Mouse (Mus musculus) heart, postnatal 36 days (tissue): ENCODE results near the gene Pabpn1l. TPM values are rescaled to one million over a fixed set of nuclear protein-coding genes. Genes with fewer than 3 reads are reported as not detected.
A peak's percentile ranks its signal among the peaks of the same experiment; 100 is the strongest.
"Not testable (repeated sequence)": the region's sequence is repeated elsewhere in the genome, so short reads cannot be mapped to it uniquely, and the experiment has no call there.

Experiments
- DNase-seq, 2 experiments: peaks; one replicate each; pipeline ENCODE4 v3.0.0; 2021 to 2022
- intact Hi-C: fragments of 180-260 bp; cut with DNase I; formaldehyde crosslinking; loops from one replicate; pipeline ENCODE4 v1.15.1; 2025
- microRNA-seq, 2 experiments: library from miRNA; unstranded; fragments of <30 nt; microRNA quantifications; one replicate each; pipeline ENCODE4 v1.2.0; 2021; ENCODE audit warnings: borderline number of aligned reads in 2 of 2
- total RNA-seq, 2 experiments: library from RNA; stranded (reverse); gene quantifications; 2 replicates each; pipeline ENCODE4 v1.2.3; 2021

Gene Pabpn1l
- total RNA-seq, 2 experiments from 2014 or later, result not detected

DNA sequence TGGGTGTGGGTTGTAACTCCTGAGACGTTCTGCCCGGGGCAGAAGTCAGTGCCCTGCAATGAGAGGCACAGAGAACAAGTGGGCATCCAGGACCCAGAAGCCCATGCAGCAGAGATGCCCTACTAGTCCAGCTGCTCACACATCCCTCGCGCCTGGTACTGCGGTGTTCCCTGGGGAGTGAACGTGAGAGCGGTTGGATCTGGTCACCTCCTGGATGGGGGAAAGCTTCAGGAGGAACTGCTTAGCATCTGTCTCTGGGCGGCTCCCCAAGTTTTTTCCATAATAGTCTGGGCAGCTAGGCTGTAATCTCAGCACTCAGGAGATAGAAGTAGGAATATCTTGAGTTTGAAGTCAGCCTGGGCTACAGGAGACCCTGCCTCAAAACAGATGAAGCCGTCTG lies 37.6 kb downstream of the Pabpn1l start:
- intact Hi-C loops, result no loop called here
- no peak for DNase-seq

GRCm38 (mm10) chr8:122580926-122581325 lies 41.6 kb downstream of the Pabpn1l start:
- intact Hi-C loops, result no loop called here
- no peak for DNase-seq

DNA sequence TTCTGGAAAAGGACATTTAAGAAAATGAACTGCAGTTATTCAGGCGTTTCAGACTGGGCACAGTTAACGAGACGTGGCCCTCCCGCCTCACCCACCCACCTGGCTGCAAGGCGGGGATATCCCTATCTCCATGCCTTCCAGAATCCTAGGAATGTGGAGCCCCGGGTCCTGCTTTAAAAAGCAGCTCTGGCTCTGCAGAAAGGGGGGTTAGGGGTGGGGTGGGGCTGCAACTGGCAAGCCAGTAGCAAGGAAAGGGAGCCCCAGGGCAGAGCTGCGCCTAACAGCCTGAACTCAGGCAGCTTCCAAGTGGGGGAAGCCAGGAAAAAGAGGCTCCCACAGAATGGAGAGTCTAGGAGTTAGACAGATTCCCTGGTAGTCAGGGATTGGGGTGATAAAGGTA lies 43.3 kb downstream of the Pabpn1l start:
- no peak for DNase-seq
- intact Hi-C loops, result no loop called here

- intact Hi-C loops, result no loop called here
- no peak for DNase-seq
Observed at GRCm38 (mm10) chr8:122577116-122577515, 45.4 kb downstream of the Pabpn1l start.

- peak; percentile 90 to 92 for DNase-seq
- intact Hi-C loops, result no loop called here
Observed at GRCm38 (mm10) chr8:122576648-122577022, 45.9 kb downstream of the Pabpn1l start, which contains the start of gene Aprt. Gene Aprt (minus strand): TSS chr8:122576909.

GRCm38 (mm10) chr8:122575735-122576647 lies 46.5 kb downstream of the Pabpn1l start:
- DNase-seq, result no peak
- intact Hi-C loops, result loop anchor here (2.0 kb wide), 1 partner anchor 35 kb away; the partner anchor contains the start of genes Galns and Trappc2l

- DNase-seq, result no peak
- intact Hi-C loops, result loop anchor here (2.0 kb wide), 1 partner anchor 36 kb away; the partner anchor contains the start of genes Galns and Trappc2l
Observed at GRCm38 (mm10) chr8:122575286-122575685, 47.3 kb downstream of the Pabpn1l start.

DNA sequence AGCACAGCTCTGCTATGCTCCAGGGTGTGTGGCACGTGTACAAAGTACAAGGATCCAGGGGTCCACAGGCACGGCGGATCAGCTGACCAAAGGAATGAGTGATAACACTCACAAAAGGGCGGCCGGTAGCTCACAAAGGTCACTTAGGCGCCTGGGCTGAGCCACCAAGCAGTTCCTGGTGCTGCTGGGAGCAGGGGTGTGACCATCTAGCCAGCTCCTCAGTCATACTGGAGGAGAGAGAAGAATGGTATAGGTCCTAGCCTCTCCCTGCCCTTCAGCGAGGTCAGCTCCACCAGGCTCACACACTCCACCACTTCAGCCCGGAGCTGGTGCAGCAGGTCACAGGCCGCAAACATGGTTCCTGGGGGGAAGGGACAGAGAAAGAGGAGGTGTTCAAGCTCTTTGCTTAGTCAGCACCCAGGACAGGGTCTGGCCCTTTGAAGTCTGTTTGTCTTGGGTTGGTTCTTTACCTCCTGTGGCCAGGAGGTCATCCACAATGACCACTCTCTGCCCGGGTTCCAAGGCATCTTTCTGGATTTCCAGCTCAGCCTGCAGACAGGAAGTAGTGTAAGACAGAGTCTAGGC lies 47.8 kb downstream of the Pabpn1l start:
- intact Hi-C loops, result loop anchor here (2.0 kb wide), 1 partner anchor 36 kb away; the partner anchor contains the start of genes Galns and Trappc2l

DNA sequence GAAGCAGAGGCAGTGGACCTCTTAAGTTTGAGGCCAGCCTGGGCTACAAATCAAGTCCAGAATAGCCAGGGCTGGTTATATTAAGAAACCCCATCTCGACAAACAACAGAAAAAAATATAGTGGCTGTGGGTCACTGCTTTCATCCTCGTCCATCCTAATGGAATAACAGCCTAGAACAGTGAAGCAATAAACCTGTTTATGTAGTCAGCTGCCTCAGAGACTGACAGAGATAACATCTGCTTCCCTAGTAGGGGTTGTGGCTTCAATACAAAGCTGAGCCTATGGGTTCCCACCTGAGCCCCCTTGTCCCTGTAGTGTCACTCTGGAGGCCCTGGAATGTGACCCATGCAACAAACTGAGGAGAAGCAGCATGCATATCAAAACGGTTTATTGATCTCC lies 48.3 kb downstream of the Pabpn1l start:
- intact Hi-C loops, result loop anchor here (2.0 kb wide), 1 partner anchor 37 kb away; the partner anchor contains the start of genes Galns and Trappc2l
- no peak for DNase-seq

More for the DNA sequence above, 47.8 kb downstream of the Pabpn1l start:
- no peak for DNase-seq

GRCm38 (mm10) chr8:122573577-122573976 lies 49.0 kb downstream of the Pabpn1l start:
- intact Hi-C loops, result no loop called here
- DNase-seq, result no peak

DNA sequence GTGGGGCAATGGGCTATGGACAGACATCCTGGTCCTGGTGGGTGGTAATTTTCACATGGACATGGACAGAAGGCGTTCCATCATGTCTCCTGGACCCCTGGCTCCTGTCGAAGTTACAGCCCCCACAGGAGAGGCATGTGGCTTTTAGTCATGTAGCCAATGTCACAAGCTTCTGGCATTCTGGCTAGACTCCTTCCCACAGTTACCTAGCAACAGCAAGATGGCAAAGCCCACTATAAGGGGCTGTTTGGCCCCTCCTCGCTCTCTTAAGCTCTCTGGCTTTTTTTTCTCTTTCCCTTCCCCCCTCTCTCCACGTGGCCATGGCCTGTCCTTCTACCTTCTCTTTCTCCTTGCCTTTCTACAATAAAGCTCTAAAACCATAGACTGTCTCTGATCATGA lies 49.4 kb downstream of the Pabpn1l start:
- DNase-seq, intact Hi-C loops: not testable (repeated sequence)

- DNase-seq, result no peak
- intact Hi-C loops, result no loop called here
Observed at GRCm38 (mm10) chr8:122572751-122573150, 49.8 kb downstream of the Pabpn1l start.

DNA sequence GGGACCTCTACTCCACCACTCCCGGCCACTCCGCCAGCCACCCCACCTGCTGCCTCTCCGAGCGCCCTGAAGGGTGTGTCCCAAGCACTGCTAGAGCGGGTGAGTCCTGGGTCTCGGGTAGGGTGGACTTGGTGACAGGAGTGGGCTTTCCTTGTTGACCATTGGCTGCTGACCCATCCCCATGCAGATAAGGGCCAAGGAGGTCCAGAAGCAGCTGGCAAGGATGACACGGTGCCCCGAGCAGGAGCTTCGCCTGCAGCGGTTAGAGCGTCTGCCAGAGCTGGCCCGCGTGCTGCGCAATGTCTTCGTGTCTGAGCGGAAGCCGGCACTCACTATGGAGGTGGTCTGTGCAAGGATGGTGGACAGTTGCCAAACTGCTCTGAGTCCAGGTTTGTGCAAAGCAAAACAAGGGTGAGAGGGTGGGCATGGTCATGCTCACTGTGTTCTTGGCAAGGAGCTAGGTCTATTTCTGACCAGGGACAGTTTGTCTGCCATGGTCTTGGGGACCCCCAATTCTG lies 50.7 kb downstream of the Pabpn1l start:
- DNase-seq, result no peak
- intact Hi-C loops, result no loop called here

- intact Hi-C loops, result no loop called here
- DNase-seq, result no peak
Observed at GRCm38 (mm10) chr8:122571153-122571552, 51.4 kb downstream of the Pabpn1l start.

GRCm38 (mm10) chr8:122569996-122570395 lies 52.5 kb downstream of the Pabpn1l start:
- DNase-seq, result no peak
- intact Hi-C loops, result no loop called here

Small RNAs within 50 kb of the gene (microRNA-seq; reads per million reads assigned to microRNA genes)
- gene Mir6396, result 0 reads per million in 2 experiments

Other genes with a start within 250 kb of the Pabpn1l start
- gene Zc3h18, start 246.1 kb downstream of the Pabpn1l start, total RNA-seq, result 10 to 100 TPM; 21.4 to 23.0 TPM
- gene Il17c, start 200.7 kb downstream of the Pabpn1l start, total RNA-seq, result not detected
- 10 to 100 TPM; 40.4 to 42.1 TPM for gene Cyba, start 189.8 kb downstream of the Pabpn1l start, total RNA-seq
- gene Mvd, start 179.3 kb downstream of the Pabpn1l start, total RNA-seq, result 1 to 10 TPM; 4.5 to 5.5 TPM
- 1 to 10 TPM; 2.2 to 5.0 TPM for gene Snai3, start 162.0 kb downstream of the Pabpn1l start, total RNA-seq
- gene Rnf166, start 146.7 kb downstream of the Pabpn1l start, total RNA-seq, result 10 to 100 TPM; 37.3 to 40.0 TPM
- gene Ctu2, start 146.6 kb downstream of the Pabpn1l start, total RNA-seq, result 10 to 100 TPM in 1 of 2 experiments, 1 to 10 TPM in 1; 7.1 to 10.7 TPM
- gene Piezo1, start 71.4 kb downstream of the Pabpn1l start, total RNA-seq, result 10 to 100 TPM; 18.8 to 21.6 TPM
- 1 to 10 TPM; 2.4 to 2.5 TPM for gene Cdt1, start 54.7 kb downstream of the Pabpn1l start, total RNA-seq
- gene Aprt, start 45.8 kb downstream of the Pabpn1l start, total RNA-seq, result 10 to 100 TPM; 29.8 to 38.9 TPM
- 1 to 10 TPM; 3.1 to 3.5 TPM for gene Galns, start 11.3 kb downstream of the Pabpn1l start, total RNA-seq
- gene Trappc2l, start 11.1 kb downstream of the Pabpn1l start, total RNA-seq, result 10 to 100 TPM; 65.8 to 67.9 TPM
- 10 to 100 TPM; 19.7 to 23.0 TPM for gene Cbfa2t3, start 76.4 kb upstream of the Pabpn1l start, total RNA-seq
- gene Acsf3, start 152.7 kb upstream of the Pabpn1l start, total RNA-seq, result 10 to 100 TPM; 28.3 to 30.6 TPM
- not detected for gene Cdh15, start 225.2 kb upstream of the Pabpn1l start, total RNA-seq